Mouse (Mus musculus) layer of hippocampus, postnatal 36 days (tissue): ENCODE data around the gene P2ry13. TPM values are rescaled to one million over a fixed set of nuclear protein-coding genes. Genes with fewer than 3 reads are reported as not detected.

ENCODE experiments used
- DNase-seq, 2 experiments: peaks; one replicate each; pipeline ENCODE4 v3.0.0; 2022
- total RNA-seq, 2 experiments: library from RNA; stranded (reverse); gene quantifications; 2 replicates each; pipeline ENCODE4 v1.2.3; 2021

Gene P2ry13
- 1 to 10 TPM; 7.1 to 8.6 TPM for total RNA-seq

- no peak for DNase-seq
Measured at GRCm38 (mm10) chr3:59210727-59211126, at the start of gene P2ry13. Gene P2ry13, minus strand, starts transcription at chr3:59210882.

GRCm38 (mm10) chr3:59257740-59258664 lies 47.3 kb upstream of the P2ry13 start:
- peak in 1 of 2 experiments; percentile 16 for DNase-seq

GRCm38 (mm10) chr3:59250454-59250853 lies 39.8 kb upstream of the P2ry13 start:
- DNase-seq = no peak

GRCm38 (mm10) chr3:59248031-59248430 lies 37.3 kb upstream of the P2ry13 start:
- no peak for DNase-seq

- peak; percentile 66 to 77 for DNase-seq
Measured at GRCm38 (mm10) chr3:59243384-59243783, 32.7 kb upstream of the P2ry13 start.

GRCm38 (mm10) chr3:59234878-59235277 lies 24.2 kb upstream of the P2ry13 start:
- DNase-seq = no peak

GRCm38 (mm10) chr3:59230912-59231311 lies 20.2 kb upstream of the P2ry13 start:
- peak; percentile 19 to 45 for DNase-seq

- no peak for DNase-seq
Measured at GRCm38 (mm10) chr3:59228730-59229551, 18.3 kb upstream of the P2ry13 start.

GRCm38 (mm10) chr3:59227696-59228095 lies 17.0 kb upstream of the P2ry13 start:
- DNase-seq = no peak

GRCm38 (mm10) chr3:59225411-59225810 lies 14.7 kb upstream of the P2ry13 start:
- no peak for DNase-seq

- no peak for DNase-seq
Measured at GRCm38 (mm10) chr3:59222303-59222702, 11.6 kb upstream of the P2ry13 start.

- DNase-seq = no peak
Measured at GRCm38 (mm10) chr3:59219326-59219725, 8.6 kb upstream of the P2ry13 start.

GRCm38 (mm10) chr3:59217211-59217610 lies 6.5 kb upstream of the P2ry13 start:
- DNase-seq = no peak

GRCm38 (mm10) chr3:59212404-59212803 lies 1.7 kb upstream of the P2ry13 start:
- no peak for DNase-seq

GRCm38 (mm10) chr3:59211784-59212183 lies 1.1 kb upstream of the P2ry13 start:
- no peak for DNase-seq

GRCm38 (mm10) chr3:59210089-59210488 lies 593 bp downstream of the P2ry13 start:
- DNase-seq = no peak

GRCm38 (mm10) chr3:59208650-59209548 lies 1.8 kb downstream of the P2ry13 start:
- DNase-seq = no peak

GRCm38 (mm10) chr3:59205941-59206340 lies 4.7 kb downstream of the P2ry13 start:
- no peak for DNase-seq

- no peak for DNase-seq
Measured at GRCm38 (mm10) chr3:59204719-59205503, 5.8 kb downstream of the P2ry13 start.

- DNase-seq = no peak
Measured at GRCm38 (mm10) chr3:59203802-59204520, 6.7 kb downstream of the P2ry13 start.
